Mouse (Mus musculus): ENCODE data around the gene Lipi. TPM values are rescaled to one million over a fixed set of nuclear protein-coding genes. Genes with fewer than 3 reads are reported as not detected.

The Lipi gene
- not detected in 2 replicates for polyA plus RNA-seq (2015; fragmentation: Nextera tagmentation; extraction: Ambion mirVana)

GRCm38 (mm10) chr16:75585961-75586360, at the start of gene Lipi:
Lipi (minus strand) TSS chr16:75586061.
- no peaks in the 10 kb centered on the region for H3K36me3 ChIP-seq
- no peak within 1 kb of the TSS for H3K27ac ChIP-seq (replicated peaks)
- WGBS: 73% methylated on average over 7 of the region's 7 CpGs
- H3K27me3 ChIP-seq: no peaks in the 10 kb centered on the region
- H3K4me3 ChIP-seq: no peak within 1 kb of the TSS
- no peak within 1 kb of the TSS for H3K9ac ChIP-seq (replicated peaks)
- no peak within 1 kb of the TSS for H3K4me2 ChIP-seq (replicated peaks)
- no peaks in the 10 kb centered on the region for H3K9me3 ChIP-seq
- ATAC-seq (replicated peaks): no peak
- H3K4me1 ChIP-seq: no peaks in the 10 kb centered on the region

GRCm38 (mm10) chr16:75627862-75628261, 42.0 kb upstream of the Lipi start:
- Histone ChIP-seq H3K4me3 (no peak overlapping the region), H3K9me3 (no peaks in the 10 kb centered on the region), H3K27ac (replicated peaks) (no peak overlapping the region), H3K27me3 (no peaks in the 10 kb centered on the region), H3K9ac (replicated peaks) (no peak overlapping the region), H3K4me2 (replicated peaks) (no peak overlapping the region), H3K36me3 (no peaks in the 10 kb centered on the region), H3K4me1 (no peaks in the 10 kb centered on the region)
- WGBS: 90% methylated on average over 2 of the region's 2 CpGs
- ATAC-seq (replicated peaks): no peak

GRCm38 (mm10) chr16:75617651-75618349, 31.9 kb upstream of the Lipi start:
- 73% methylated on average over 2 of the region's 2 CpGs for WGBS
- no peaks in the 10 kb centered on the region for H3K9me3 ChIP-seq
- no peak overlapping the region for H3K4me2 ChIP-seq (replicated peaks)
- ATAC-seq (replicated peaks): peak; percentile 60; the same call in 1 of the 2 replicates
- H3K9ac ChIP-seq (replicated peaks): no peak overlapping the region
- no peak overlapping the region for H3K27ac ChIP-seq (replicated peaks)
- no peak overlapping the region for H3K4me3 ChIP-seq
- no peaks in the 10 kb centered on the region for H3K4me1 ChIP-seq
- no peaks in the 10 kb centered on the region for H3K36me3 ChIP-seq
- H3K27me3 ChIP-seq: no peaks in the 10 kb centered on the region

GRCm38 (mm10) chr16:75612561-75612960, 26.7 kb upstream of the Lipi start:
- H3K4me3 ChIP-seq: no peak overlapping the region
- H3K9ac ChIP-seq (replicated peaks): no peak overlapping the region
- H3K4me1 ChIP-seq: no peaks in the 10 kb centered on the region
- ATAC-seq (replicated peaks): no peak
- no peaks in the 10 kb centered on the region for H3K9me3 ChIP-seq
- no peak overlapping the region for H3K27ac ChIP-seq (replicated peaks)
- no peak overlapping the region for H3K4me2 ChIP-seq (replicated peaks)
- H3K27me3 ChIP-seq: no peaks in the 10 kb centered on the region
- H3K36me3 ChIP-seq: no peaks in the 10 kb centered on the region

GRCm38 (mm10) chr16:75606415-75606814, 20.6 kb upstream of the Lipi start:
- H3K4me3 ChIP-seq: no peak overlapping the region
- no peak overlapping the region for H3K27ac ChIP-seq (replicated peaks)
- H3K4me1 ChIP-seq: no peaks in the 10 kb centered on the region
- 31% methylated on average over 1 of the region's 1 CpGs for WGBS
- no peaks in the 10 kb centered on the region for H3K27me3 ChIP-seq
- H3K9me3 ChIP-seq: no peaks in the 10 kb centered on the region
- H3K36me3 ChIP-seq: no peaks in the 10 kb centered on the region
- no peak overlapping the region for H3K9ac ChIP-seq (replicated peaks)
- ATAC-seq (replicated peaks): no peak
- H3K4me2 ChIP-seq (replicated peaks): no peak overlapping the region

- Histone ChIP-seq H3K27me3 (no peaks in the 10 kb centered on the region), H3K4me3 (peak overlapping the region; percentile 76), H3K9ac (replicated peaks) (peak overlapping the region; percentile 11; the same call in 1 of the 2 replicates), H3K4me2 (replicated peaks) (peak overlapping the region; percentile 70), H3K36me3 (no peaks in the 10 kb centered on the region), H3K4me1 (peaks cover 10% of the 10 kb centered on the region), H3K9me3 (no peaks in the 10 kb centered on the region), H3K27ac (replicated peaks) (no peak overlapping the region)
- peak; percentile 27; the same call in 1 of the 2 replicates for ATAC-seq (replicated peaks)
- 3% methylated on average over 15 of the region's 15 CpGs for WGBS
Measured at GRCm38 (mm10) chr16:75593501-75594183, 7.8 kb upstream of the Lipi start.

GRCm38 (mm10) chr16:75592671-75593500, 7.0 kb upstream of the Lipi start, which contains the start of gene Rbm11:
Rbm11 (plus strand) TSS chr16:75592844.
- Histone ChIP-seq H3K4me1 (peaks cover 10% of the 10 kb centered on the region), H3K4me2 (replicated peaks) (peak within 1 kb of the TSS; percentile 70), H3K27ac (replicated peaks) (peak within 1 kb of the TSS; percentile 56; the same call in 1 of the 2 replicates), H3K9ac (replicated peaks) (peak within 1 kb of the TSS; percentile 59), H3K36me3 (no peaks in the 10 kb centered on the region), H3K9me3 (no peaks in the 10 kb centered on the region), H3K4me3 (peak within 1 kb of the TSS; percentile 76), H3K27me3 (no peaks in the 10 kb centered on the region)
- ATAC-seq (replicated peaks): peak; percentile 98
- under 1% methylated on average over 55 of the region's 55 CpGs for WGBS

- no peak for ATAC-seq (replicated peaks)
- 44% methylated on average over 3 of the region's 3 CpGs for WGBS
Measured at GRCm38 (mm10) chr16:75586466-75586865, 605 bp upstream of the Lipi start.

GRCm38 (mm10) chr16:75582279-75582678, 3.6 kb downstream of the Lipi start:
- Histone ChIP-seq H3K9ac (replicated peaks) (no peak overlapping the region), H3K4me3 (no peak overlapping the region), H3K27me3 (no peaks in the 10 kb centered on the region), H3K4me2 (replicated peaks) (no peak overlapping the region), H3K4me1 (no peaks in the 10 kb centered on the region), H3K36me3 (no peaks in the 10 kb centered on the region), H3K9me3 (no peaks in the 10 kb centered on the region), H3K27ac (replicated peaks) (no peak overlapping the region)
- no peak for ATAC-seq (replicated peaks)
- WGBS: 80% methylated on average over 5 of the region's 5 CpGs

More at GRCm38 (mm10) chr16:75586466-75586865, 605 bp upstream of the Lipi start:
- no peak overlapping the region for H3K4me3 ChIP-seq
- no peaks in the 10 kb centered on the region for H3K36me3 ChIP-seq
- no peak overlapping the region for H3K27ac ChIP-seq (replicated peaks)
- no peaks in the 10 kb centered on the region for H3K27me3 ChIP-seq
- H3K4me2 ChIP-seq (replicated peaks): no peak overlapping the region
- H3K4me1 ChIP-seq: no peaks in the 10 kb centered on the region
- H3K9ac ChIP-seq (replicated peaks): no peak overlapping the region
- no peaks in the 10 kb centered on the region for H3K9me3 ChIP-seq

- no peaks in the 10 kb centered on the region for H3K4me1 ChIP-seq
- no peak for ATAC-seq (replicated peaks)
- H3K4me3 ChIP-seq: no peak overlapping the region
- H3K27me3 ChIP-seq: no peaks in the 10 kb centered on the region
- no peak overlapping the region for H3K27ac ChIP-seq (replicated peaks)
- no peak overlapping the region for H3K4me2 ChIP-seq (replicated peaks)
- H3K9me3 ChIP-seq: no peaks in the 10 kb centered on the region
- H3K36me3 ChIP-seq: no peaks in the 10 kb centered on the region
- WGBS: 91% methylated on average over 2 of the region's 2 CpGs
- no peak overlapping the region for H3K9ac ChIP-seq (replicated peaks)
Measured at GRCm38 (mm10) chr16:75562910-75563309, 23.0 kb downstream of the Lipi start.

- H3K9ac ChIP-seq (replicated peaks): no peak overlapping the region
- ATAC-seq (replicated peaks): no peak
- H3K9me3 ChIP-seq: no peaks in the 10 kb centered on the region
Measured at GRCm38 (mm10) chr16:75545310-75545709, 40.6 kb downstream of the Lipi start.

More at GRCm38 (mm10) chr16:75545310-75545709, 40.6 kb downstream of the Lipi start:
- H3K4me1 ChIP-seq: no peaks in the 10 kb centered on the region
- H3K36me3 ChIP-seq: no peaks in the 10 kb centered on the region
- no peaks in the 10 kb centered on the region for H3K27me3 ChIP-seq
- H3K4me2 ChIP-seq (replicated peaks): no peak overlapping the region
- 95% methylated on average over 1 of the region's 1 CpGs for WGBS
- no peak overlapping the region for H3K4me3 ChIP-seq
- H3K27ac ChIP-seq (replicated peaks): no peak overlapping the region
